Mouse (Mus musculus) right cerebral cortex, postnatal 36 days (tissue): ENCODE results near the gene Lhx1.

Experiments
- DNase-seq, 2 experiments: peaks; one replicate each; pipeline ENCODE4 v3.0.0; 2022; ENCODE audit warnings: low spot score in 2 of 2, mixed read lengths in 1 of 2

The Lhx1 gene

DNA sequence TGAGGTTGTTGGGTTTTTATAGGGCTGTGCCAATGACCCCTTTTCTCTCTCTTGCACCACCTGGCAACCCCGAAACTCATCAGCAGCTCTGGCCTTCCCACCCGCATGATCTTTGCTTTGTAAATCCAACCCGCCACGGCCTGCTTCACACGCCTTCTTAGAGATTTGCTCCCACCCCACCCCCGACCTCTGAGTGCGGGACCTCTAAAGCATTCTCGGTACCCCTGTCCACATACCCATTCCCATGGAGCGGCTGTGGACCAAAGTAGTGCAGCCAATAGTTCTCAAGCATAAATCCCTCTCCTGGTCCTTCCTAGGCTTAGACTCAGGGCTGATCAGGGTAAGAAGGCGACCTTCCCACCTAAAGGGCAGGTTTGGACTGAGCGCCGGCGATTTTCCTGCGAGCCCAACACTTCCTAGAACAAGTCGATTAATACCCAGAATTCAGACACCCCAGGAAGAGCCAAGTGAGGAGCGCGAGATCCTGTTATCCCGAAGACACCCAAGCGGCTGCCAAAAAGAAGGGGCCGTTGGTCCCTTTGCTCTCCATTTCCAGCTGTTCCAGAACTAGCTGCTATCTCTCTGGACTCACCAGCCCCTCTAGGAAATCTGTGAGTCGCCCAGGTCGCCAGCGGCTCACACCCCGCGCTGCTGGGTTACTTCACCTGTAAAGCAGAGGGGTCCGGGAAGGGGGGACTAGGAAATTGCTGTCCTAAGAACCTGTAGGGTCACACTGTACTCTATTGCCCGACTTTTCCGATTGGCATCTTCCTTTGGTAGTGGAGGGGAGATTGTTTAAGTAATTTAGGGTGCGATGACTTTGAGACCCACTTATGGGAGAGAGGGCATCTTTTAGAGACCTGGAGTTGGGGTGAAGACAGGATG, 1.9 kb upstream of the Lhx1 start:
- no peak for DNase-seq

DNA sequence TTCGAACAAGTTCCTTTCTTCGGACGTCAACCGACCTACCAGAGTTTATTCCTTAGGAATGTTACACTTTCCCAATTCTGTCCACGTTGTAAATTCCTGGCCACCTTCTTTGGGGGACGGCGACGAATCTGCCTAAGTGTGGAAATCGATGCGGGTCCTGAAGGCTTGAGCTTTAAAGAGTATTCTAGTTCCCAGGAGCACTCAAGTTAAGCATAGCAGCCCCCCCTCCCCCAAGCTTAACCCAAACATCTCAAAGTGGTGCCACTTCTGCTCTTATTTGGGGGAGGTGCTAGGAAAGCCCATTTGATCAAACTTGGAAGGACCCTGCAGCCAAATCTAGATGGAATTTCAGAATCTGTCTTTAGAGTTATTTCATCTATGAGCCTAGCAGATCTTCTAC, 1.1 kb upstream of the Lhx1 start:
- DNase-seq: no peak

DNA sequence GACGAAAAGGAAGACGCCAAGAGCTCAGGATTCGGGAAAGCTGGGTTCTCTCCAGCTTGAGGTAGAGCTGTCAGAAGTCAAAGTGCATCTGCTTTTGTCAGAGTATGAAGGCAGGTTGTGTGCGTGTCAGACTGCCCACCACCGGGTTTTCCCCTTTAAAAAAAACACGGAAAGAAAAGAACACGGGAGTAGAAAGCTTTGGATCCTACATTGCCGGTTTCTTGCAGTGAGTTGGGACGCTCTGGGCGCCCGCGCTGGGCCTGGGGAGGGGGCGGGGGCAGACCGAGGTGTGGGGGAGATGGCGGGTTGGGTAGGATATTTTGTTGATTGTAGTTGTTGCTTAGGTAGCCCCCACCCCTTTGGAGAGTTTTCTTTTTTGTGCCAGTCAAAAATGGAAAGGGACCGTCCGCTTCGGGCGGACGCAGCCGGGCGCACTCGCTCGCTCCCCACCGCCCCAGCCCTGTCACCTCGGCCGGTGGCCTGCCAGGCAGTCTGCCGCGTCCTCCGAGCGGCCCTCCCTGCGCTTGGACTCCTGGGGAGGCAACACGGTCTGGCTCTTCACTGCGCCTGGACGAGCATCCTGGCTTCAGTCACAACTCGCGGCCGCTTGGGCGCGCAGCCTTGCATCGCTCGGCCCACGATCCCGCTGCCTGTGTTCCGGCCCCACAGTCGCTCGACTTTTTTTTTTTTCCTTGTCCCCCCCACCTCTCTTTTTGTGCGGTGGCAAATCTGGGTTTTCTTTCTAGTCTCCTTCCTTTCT, 644 bp downstream of the Lhx1 start:
- DNase-seq: no peak

DNA sequence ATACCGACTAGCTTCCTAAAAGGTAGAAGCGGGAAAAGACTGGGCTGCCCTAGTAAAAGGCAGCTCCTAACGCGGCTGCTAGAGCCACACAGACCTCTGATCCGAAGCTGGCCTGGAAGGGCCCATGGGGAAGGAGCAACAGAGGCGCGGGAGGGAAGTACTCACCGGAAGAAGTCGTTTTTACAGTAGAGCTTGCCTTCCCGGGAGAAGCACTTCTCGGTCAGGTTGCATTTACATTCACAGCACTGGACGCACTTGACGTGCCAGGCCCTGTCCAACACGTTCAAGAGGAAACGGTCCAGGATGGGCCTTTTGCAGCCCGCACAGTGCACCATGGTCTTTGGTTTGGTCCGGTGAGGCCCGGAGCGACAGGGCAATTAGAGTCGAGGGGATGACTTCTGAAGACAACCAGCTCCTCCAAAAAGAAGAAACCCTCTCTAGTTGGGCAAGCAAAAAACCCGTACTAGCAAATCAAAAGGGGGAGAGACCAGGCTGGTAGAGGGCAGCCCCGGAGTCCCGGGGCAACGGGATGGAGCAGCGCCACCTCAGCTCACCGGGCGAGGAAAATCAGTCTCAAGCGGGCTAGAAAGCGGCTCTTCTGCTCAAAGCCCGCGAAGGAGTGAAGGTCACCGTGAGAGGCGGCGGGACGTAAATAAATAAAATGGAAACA, 1.4 kb downstream of the Lhx1 start:
- no peak for DNase-seq

DNA sequence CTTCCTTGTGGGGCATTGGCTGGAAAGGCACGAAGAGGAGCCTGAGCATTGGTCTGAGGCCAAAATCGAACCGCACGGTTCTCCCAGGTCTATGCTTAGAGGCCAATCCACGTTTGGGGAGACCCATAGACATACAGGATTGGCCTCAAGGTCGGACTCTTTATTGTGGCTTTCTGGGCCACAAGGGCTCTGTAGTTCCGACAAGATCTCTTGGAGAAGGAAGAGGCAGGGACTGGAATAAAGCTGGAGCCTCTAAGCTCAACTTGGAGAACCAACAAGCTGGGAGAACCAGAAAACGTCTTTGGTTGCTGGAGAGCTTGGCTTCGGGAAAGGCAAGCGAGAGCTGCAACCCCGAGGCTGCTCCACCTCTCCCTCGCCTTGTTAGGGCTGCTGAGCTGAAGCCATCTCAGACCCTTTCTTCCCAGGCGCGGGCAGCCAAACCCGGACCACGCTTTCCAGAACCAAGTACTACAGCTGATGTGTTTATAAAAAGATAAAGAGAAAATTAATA, 2.0 kb downstream of the Lhx1 start:
- no peak for DNase-seq

DNA sequence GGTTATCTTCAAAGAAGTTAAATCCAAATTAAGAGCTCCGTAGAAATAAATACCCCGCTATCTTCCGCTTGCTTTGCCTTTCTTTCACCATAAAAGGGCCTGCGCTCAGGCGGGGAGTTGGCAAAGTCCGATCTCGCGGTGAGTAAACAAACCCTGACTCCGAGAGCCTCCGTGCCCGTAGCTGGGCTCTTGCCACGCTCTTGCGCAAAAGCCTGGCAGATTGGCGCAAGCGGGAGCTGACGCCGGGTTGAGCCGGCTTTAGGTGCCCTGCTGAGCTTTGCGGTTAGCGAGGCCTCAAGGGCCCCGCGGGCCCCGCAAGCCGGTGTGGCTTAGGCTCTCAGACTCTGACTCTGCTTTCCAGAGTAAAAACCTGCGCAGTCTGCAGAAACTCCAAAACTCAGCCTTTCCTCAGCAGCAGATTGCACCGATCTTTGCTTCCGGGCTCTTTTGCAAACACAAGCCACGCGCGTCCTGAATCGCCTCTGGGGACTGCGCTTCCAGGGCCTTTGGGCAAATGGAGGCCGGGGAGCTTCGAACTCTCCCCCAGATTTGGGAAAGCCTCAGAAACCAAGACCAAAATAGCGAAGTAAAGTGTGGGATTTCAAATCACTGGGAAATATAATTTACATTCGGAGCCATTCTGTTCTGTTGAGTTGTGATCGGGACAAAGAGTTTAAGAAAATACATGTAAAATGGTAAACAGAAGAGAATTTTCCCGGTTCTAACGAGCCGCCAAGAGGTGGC, 2.6 kb downstream of the Lhx1 start:
- no peak for DNase-seq

DNA sequence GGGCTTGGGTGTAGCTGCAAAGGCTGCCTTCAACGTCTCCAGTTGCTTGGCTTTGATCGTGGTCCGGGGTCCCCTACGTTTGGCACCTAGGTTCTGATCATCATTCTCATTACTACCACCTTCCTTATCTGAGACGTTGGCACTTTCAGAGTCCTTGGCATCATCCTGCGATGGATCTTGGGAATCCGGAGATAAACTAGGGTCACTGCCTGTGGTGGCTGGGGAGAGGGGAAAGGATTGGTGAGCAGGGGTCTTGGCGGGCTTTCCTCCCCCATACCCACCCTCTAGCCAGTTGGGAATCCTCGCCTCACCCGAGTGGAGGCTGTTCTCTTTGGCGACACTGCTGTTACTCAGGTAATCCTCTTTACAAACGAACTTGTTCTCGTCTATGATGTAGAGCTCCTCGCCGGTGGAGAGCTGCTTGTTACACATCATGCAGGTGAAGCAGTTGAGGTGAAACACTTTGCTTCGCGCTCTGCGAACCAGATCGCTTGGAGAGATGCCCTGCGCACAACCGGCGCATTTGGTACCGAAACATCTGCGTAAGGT, 3.5 kb downstream of the Lhx1 start:
- DNase-seq: no peak

DNA sequence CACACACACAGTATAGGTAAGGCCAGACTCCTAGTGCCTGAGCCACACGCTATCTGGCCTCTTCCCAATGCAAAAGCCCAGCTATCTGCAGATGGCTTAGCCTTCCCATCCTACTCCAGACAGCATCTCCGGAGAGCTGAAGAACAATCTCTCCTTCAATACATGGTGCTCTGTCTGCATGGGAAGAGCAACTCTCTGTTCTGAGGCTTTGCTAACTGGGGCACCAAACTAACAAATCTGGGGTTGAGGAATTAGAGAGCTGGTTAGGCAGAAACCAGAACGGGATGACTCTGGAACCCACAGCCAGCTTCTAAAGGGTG, 4.3 kb downstream of the Lhx1 start:
- no peak for DNase-seq

DNA sequence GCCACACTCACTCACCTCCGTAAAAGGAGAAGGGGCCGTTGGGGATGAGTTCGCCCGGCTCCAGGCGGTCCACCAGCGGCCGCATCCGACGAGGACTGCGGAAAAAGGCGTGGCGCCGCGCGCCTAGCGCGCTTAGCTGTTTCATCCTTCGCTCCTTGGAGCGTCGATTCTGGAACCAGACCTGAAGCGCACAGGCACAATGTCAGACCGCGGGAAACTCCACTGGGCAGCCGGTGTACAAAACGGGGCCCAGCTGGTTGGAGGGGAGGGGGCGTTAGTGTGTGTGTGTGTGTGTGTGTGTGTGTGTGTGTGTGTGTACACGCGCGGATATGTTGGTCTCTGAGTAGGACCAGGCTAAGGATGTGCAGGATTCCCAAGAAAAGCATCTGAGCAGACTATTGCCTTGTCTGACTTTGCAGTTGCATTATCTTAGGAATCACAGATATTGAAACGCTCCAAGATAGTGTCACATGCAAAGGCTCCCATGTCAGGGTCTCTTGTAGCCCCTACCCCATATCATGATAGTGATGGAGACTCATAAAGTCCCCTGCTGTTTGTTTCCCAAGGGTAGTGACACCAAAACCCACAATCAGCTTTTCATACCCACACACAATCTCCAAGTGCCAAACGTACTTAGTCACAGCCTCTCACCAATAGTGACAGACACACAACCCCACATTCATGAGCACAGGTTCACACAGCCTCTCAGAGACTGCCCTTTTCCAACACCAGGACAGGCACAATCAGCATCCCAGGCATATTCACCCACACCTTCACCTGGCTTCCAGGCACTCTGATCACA, 4.9 kb downstream of the Lhx1 start:
- no peak for DNase-seq

DNA sequence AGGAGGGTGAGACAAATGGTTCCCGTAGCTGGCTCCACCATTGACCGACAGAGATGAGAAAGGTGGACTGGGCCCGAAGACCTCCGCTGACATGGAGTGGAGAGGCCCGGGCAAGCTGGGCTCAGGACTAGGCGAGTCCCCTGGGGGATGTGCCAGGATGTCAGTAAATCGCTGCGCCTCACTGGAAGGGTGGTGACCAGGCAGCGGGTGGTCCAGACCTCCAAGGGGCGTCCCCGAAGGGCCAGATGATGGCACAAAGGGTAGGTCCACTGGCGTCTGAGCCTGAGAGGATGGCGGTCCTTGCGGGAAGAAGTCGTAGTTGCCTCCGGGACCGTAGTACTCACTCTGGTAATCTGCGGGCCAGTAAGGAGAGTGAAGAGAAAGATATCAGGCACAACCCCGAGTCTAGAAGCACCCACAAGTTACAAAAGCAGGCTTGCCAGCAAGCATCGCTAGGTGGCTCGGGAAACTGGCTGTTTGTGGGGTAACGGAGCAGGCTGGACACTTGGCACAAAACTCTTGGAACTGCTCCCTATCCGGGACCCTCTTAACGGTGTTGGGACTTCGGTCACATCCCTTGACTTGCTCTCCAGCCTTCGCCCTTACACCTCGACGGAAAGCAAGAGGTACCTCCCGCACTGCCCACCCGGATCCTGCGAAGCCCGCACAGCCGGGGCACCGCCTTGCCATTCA, 5.6 kb downstream of the Lhx1 start:
- no peak for DNase-seq

DNA sequence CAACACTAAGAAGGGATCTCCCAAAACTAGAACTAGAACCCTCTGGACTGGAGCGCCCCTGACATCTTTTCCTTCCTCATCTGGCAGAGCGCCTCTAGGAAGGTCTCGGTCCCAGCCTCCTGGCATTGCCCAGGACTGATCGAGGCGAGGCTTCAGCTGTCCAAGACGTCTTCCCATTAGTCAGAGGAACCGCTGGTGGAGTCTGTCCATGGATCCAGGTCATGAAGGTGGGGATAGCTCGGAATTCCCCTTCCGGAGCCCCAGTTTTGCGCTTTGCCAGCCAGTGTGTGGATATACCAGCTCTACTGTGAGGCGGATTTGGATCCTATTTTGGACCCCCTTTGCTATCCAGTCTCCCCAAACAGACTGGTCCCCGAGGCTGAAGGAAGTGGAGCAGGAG, 6.3 kb downstream of the Lhx1 start:
- DNase-seq: no peak

DNA sequence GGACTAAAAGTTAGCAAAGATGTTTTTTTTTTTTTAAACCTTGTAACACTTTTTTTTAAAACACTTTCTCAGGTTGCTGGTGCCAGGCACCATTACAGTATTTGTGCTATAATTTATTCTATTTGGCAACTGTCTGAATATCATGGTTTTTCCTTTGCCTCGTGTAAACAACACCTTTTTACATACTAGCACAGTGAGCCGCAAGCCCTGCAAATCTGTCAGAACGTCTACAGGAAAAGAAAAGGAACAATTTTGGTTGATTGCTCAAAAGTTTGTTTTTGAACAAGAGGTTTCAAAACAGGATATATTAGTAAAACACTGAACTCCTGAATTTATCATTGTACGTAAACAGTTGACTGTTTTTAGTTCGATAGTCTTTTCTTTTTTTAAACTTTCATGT, 7.1 kb downstream of the Lhx1 start:
- no peak for DNase-seq

DNA sequence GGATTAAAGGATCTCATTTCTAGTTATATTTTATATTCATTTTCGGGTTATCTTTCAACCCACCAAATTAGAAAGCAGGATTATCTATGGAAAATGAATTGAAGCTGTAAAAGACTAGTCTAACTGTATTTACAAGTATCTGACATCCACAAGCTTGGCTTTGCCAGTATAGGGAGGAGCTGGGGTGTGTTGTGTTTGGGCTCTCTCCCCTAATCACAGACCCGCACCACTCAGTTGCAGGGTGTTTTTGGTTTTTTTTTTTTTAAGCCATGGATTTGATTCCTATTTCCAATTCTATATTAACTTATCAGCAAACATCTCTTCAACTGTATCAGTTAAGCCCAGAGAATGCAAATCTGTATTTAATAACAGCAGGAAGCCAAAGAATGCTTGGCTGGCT, 7.9 kb downstream of the Lhx1 start:
- no peak for DNase-seq

DNA sequence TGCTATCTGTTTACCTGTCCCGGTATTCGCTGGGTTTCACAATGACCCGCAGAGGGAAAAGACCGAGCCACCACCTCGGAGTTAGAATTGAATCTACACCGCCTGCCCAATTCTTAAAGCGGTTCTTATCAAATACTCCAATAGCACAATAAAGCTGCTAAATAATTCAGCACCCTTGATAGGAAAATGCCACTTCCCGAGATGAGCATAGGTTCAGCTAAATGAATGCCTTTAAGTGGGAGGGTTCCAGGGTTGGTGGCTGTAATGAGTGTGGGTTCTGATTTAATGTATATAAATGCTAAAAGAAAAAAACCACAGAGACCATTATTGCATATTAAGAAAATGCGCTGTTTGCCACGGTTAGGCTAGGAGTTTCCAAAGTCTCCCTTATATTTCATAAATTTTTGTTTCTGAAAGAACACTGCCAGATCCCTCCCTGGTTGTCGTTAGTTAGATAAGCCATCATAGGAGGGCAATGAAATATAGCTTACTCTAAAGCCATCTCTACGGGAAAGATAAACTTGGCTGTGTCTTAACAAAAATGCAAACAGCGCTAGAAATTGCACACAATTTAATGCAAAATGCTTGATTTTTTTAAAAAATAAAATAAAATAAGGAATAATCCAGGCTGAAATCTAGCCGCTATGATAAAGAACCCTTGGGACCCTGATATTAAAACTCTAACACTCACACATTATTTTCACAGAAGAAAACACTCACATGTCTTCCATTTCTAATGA, 8.7 kb downstream of the Lhx1 start:
- no peak for DNase-seq

DNA sequence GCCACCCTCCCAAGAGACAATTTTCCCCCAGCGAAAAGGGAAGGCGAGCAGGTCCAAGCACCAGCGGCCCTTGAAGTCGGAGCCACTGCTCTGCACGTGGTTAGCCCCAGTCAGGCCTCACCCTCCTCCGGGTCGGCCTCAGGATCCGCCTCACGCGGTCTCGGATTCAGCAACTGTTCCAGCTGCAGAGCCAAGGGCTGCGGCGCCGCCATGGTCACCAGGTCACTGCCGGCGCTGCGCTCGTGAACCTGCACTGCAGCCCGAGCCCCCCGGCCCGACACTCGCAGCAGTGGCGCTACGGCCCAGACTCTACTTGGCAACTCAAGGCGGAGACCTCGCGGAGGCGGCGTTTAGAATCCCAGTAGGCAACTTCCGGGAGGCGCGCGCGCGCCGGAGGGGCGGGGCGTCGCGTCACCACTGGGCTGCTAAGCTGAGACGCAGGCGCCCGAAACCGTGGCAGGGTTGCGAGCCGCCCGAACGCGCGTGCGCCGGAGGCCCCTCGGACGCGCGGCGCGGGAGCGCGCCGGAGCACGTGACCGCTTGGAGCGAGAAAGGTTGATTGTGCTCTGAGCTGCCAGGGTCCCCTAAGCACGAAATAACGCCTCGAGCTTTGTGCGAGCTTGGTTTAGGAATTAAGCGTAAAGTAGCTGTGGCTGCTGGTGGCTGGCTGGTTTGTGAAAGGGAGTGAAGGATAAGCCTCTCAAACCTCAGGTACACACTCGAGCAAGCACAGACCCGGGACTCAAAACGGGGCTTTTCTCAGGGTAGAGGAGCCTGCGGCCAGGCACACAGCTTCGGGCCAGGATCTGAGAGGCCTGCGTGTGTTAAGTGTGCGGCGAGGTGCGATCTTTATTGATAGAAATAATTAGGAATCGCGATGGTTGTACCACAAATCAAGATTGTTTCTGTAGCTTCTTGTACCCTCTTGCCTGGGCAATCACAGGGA, 11.9 kb downstream of the Lhx1 start, which contains the start of gene Aatf:
Aatf (minus strand) TSS at position 352 of the 946 bp plus-strand sequence.
- DNase-seq: peak; percentile 93 to 95

DNA sequence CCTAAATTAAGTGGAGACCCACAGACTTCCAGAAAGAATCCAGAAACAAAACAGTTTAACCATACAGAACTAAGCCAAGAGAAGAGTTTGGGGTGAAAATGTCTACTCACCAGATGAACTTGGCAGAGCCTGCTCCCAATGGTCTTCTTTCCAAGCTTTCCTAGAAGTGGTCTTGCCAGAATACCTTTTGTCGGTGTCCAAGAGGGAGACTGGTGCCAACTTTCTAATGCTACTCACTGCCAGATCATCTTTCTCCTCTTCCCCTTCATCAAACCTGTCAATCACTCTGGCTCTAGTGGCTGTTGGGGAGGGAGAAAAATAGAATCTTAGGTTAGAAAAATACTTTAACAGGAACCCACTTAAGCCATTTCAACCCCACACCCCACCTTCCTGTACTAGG, 13.3 kb downstream of the Lhx1 start:
- no peak for DNase-seq

DNA sequence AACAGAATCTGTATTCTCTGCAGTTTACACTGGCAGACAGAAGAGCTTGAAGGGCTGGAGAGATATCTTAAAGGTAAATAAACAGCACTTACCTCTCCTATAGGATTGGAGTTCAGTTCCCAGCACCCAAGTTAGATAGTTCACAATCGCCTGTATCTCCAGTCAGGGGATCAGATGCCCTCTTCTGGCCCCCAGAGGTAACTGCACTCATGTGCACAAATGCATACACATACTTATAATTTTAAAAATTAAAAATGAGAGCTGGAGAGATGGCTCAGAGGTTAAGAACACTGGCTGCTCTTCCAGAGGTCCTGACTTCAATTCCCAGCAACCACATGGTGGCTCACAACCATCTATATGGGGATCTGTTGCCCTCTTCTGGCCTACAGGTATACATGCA, 21.0 kb downstream of the Lhx1 start:
- DNase-seq: no peak

DNA sequence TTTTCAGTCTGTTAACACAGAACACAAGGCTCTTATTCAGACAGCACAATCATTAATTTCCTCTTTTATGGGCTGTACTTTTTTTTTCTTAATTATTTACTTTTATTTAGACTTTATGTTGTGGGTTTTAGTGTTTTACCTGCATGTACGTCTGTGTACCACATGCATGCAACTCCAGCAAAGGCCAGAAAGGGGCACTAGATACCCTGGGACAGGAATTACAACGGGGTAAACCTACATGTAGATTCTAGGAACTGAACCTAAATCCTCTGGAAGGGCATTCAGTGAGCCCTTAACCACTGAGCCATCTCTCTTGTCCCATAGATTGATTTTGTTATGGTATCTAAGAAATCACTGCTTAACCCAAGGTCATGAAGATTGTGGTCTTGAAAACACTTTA, 27.4 kb downstream of the Lhx1 start:
- DNase-seq: no peak
